Mouse (Mus musculus) embryonic fibroblast, embryonic 13.5 days (primary cell): ENCODE results near the gene Arhgap10. TPM values are rescaled to one million over a fixed set of nuclear protein-coding genes. Genes with fewer than 3 reads are reported as not detected.

Source experiments
- H3K27ac ChIP-seq: 2 replicates; pipeline ENCODE4 v1.5.1; 2012; ENCODE audit warnings: low read length, control low read depth, inconsistent platforms; ENCODE audit not compliant: insufficient read depth
- H3K4me1 ChIP-seq: 2 replicates; pipeline ENCODE4 v1.6.1; 2011; ENCODE audit warnings: low read length; ENCODE audit not compliant: control insufficient read depth, insufficient read depth
- H3K4me3 ChIP-seq: 2 replicates; pipeline ENCODE4 v1.5.1; 2011; ENCODE audit warnings: mild to moderate bottlenecking, control low read depth, low read length; ENCODE audit not compliant: insufficient read depth
- CTCF ChIP-seq: IDR thresholded peaks from 2 replicates; pipeline ENCODE4 v1.5.1; 2011; ENCODE audit warnings: mild to moderate bottlenecking, control low read depth, low read length, moderate library complexity, borderline replicate concordance; ENCODE audit not compliant: insufficient read depth
- POLR2A ChIP-seq: IDR thresholded peaks from 2 replicates; pipeline ENCODE4 v1.6.1; 2011; ENCODE audit warnings: low read depth, mild to moderate bottlenecking, control low read depth, low read length, moderate library complexity
- polyA plus RNA-seq: library from polyadenylated mRNA; stranded (reverse); fragments of >200 nt; gene quantifications from 2 replicates; pipeline ENCODE4 v1.2.4, GENCODE M21; 2011; ENCODE audit warnings: low read depth; ENCODE audit not compliant: missing spikeins, insufficient read length

The Arhgap10 gene
- polyA plus RNA-seq, 1 experiment: 32.1 TPM

GRCm38 (mm10) chr8:77451466-77452382 is 66.0 kb downstream of the Arhgap10 start:
- H3K4me1 ChIP-seq: no peaks in the 10 kb centered on the region
- TF ChIP-seq POLR2A (no peak), CTCF (no peak)
- H3K4me3 ChIP-seq: no peak overlapping the region
- no peak overlapping the region for H3K27ac ChIP-seq

DNA sequence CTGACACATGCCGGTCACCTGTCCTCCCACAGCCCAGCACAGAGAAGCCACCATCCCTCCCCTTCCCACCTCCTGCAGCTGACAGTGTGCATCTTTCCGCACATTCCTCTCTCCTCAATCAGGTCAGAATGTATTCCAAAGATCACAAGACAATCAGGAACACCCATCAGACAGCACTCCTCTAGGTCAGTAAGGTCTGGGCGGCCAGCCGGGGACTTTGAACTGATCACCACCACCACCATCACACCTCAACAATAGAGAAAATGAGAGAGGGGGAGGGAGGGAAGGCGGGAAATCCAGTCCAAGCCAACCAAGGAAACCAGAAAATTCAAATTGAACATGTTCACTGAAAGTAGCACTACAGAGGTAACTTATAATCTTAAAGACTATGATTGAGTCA is 66.7 kb downstream of the Arhgap10 start:
- TF ChIP-seq CTCF: no peak
- TF ChIP-seq POLR2A: no peak
- Histone ChIP-seq H3K4me1 (no peaks in the 10 kb centered on the region), H3K4me3 (no peak overlapping the region), H3K27ac (no peak overlapping the region)

DNA sequence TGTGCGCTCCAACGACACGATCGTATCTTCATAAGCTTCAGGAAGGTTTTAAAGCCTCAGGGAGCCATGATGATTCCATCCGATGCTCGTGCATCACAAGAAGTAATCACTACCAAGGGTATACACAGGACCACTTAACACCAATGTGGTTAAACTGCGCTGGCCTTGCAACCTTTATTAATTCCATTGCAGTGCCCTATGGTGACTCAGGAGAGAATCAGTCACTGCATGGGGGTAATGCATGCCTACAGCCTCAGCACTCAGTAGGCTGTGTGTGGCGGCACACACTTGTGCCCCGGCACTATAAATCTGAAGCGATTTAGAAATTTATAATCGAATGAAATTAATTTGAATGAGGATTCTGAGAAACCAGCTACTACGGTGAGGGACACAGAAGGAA is 71.5 kb downstream of the Arhgap10 start:
- H3K27ac ChIP-seq: no peak overlapping the region
- TF ChIP-seq CTCF (no peak), POLR2A (no peak)

GRCm38 (mm10) chr8:77445642-77446041 is 72.1 kb downstream of the Arhgap10 start:
- H3K4me3 ChIP-seq: no peak overlapping the region
- H3K4me1 ChIP-seq: no peaks in the 10 kb centered on the region; the same call in none of the 2 replicates
- no peak overlapping the region for H3K27ac ChIP-seq
- TF ChIP-seq CTCF (no peak), POLR2A (no peak)

More for the DNA sequence above, 71.5 kb downstream of the Arhgap10 start:
- Histone ChIP-seq H3K4me3 (no peak overlapping the region), H3K4me1 (no peaks in the 10 kb centered on the region; the same call in none of the 2 replicates)

DNA sequence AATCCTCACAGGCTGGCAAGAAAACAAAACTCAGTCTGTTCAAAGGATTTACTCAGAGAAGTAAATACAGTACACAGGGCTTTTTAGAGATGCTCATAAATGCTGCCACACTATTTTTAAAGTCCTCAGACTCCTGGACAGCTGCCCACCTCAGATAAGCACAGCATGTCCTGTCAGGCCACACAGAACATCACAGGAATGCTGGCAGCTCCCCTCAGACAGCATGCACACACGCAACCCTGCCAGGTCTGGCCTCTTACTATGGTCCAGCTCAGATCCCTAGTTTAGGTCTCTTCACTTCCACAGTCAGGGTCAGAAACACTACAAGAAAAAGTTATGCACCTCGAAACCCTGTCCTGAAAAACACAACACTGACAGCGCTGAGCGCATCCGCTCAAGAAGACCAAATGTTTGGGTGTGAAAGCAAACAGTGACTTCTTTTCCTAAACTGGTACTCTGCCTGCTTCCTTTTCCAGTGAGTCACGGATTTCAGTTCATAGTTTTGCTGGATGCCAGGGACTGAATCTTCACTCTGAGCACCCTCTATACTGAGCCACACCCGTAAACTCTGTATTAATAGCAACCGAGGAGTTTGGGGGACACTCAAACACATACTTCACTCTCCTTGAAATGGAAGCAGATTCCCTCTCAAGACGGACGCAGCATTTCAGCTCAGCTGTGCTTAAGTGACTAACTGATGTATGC is 73.4 kb downstream of the Arhgap10 start:
- Histone ChIP-seq H3K4me1 (no peaks in the 10 kb centered on the region; the same call in none of the 2 replicates), H3K4me3 (no peak overlapping the region), H3K27ac (peak overlapping the region; percentile 48)
- TF ChIP-seq CTCF: no peak
- TF ChIP-seq POLR2A: no peak

DNA sequence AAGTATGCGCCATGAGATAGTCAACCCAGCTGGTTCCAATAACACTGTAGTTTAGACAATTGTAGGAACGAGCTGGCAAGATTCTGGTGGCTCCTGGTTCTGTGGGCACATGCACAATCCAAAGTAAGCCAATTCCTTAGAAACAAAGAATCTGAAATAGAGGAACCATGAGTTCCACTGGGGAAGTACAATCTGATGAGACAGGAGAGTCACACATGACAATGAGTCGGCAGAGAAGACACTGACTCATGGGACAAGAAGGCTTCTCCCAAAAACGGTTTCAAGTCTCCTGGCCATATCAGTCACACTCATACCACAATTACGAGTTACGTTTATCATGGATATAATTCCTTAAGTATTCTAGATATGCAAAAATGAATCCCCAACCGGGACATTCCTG is 75.3 kb downstream of the Arhgap10 start:
- no peaks in the 10 kb centered on the region; the same call in none of the 2 replicates for H3K4me1 ChIP-seq
- H3K4me3 ChIP-seq: no peak overlapping the region
- peak overlapping the region; percentile 58 for H3K27ac ChIP-seq
- TF ChIP-seq CTCF (no peak), POLR2A (no peak)

DNA sequence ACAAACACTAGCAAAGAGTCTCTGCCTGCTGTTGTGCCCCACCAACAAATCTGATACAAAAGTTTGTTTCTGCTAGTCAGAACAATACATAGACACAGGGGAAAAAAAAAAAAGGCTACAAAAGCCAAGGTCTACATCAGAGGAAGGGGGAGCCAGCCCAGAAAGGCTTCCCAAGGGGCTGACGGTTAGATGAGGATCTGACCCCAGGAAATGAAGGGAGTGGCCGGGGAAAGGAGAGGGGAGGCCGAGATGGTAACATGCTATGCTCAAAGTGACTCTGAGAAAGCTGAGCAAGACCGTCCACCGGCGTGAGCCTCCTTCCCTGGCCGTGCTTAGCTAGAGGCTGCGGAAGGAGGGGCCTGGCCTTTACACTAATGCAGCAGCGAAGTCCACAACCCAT is 76.8 kb downstream of the Arhgap10 start:
- Histone ChIP-seq H3K27ac (no peak overlapping the region), H3K4me1 (peaks cover 7% of the 10 kb centered on the region), H3K4me3 (no peak overlapping the region)
- TF ChIP-seq CTCF (no peak), POLR2A (no peak)

GRCm38 (mm10) chr8:77440324-77440880 is 77.4 kb downstream of the Arhgap10 start:
- Histone ChIP-seq H3K4me3 (no peak overlapping the region), H3K27ac (no peak overlapping the region), H3K4me1 (peaks cover 7% of the 10 kb centered on the region)
- TF ChIP-seq CTCF: no peak
- TF ChIP-seq POLR2A: no peak

- H3K4me3 ChIP-seq: no peak overlapping the region
- no peak overlapping the region for H3K27ac ChIP-seq
- H3K4me1 ChIP-seq: peaks cover 7% of the 10 kb centered on the region
- no peak for TF ChIP-seq POLR2A
- TF ChIP-seq CTCF: no peak
Measured at GRCm38 (mm10) chr8:77439670-77440069, 78.1 kb downstream of the Arhgap10 start.
